Mouse (Mus musculus) ES-E14 (cell line): ENCODE measurements at regions not wholly inside any gene's neighbourhood (a gene's known extent, or its start where the extent isn't known, plus 50 kb on each side); places are given as distances from the start of the nearest gene placed in this dataset.

Experiments
- DNase-seq: peaks from one replicate; pipeline ENCODE4 v3.0.0-alpha.2; 2013; ENCODE audit warnings: low read depth, low spot score
- H3K27ac ChIP-seq: 2 replicates; pipeline ENCODE4 v1.5.1; 2012; ENCODE audit warnings: low read depth, mild to moderate bottlenecking, low read length, moderate library complexity, mixed read lengths; ENCODE audit not compliant: poor library complexity, insufficient read depth, severe bottlenecking
- H3K36me3 ChIP-seq: 2 replicates; pipeline ENCODE4 v1.6.1; 2012; ENCODE audit warnings: mild to moderate bottlenecking, low read length, moderate library complexity, mixed read lengths; ENCODE audit not compliant: control insufficient read depth, poor library complexity, insufficient read depth, severe bottlenecking
- H3K4me1 ChIP-seq, 2 experiments: fragments of 150-350 bp in 1 of 2; sonication (generic) in 1 of 2; 2 replicates each; pipeline ENCODE4 v1.6.1; 2012; ENCODE audit warnings: low read length in 2 of 2, mild to moderate bottlenecking in 1 of 2, mixed read lengths in 1 of 2; ENCODE audit not compliant: control insufficient read depth in 2 of 2, insufficient read depth in 2 of 2, poor library complexity in 1 of 2
- H3K4me3 ChIP-seq, 2 experiments: fragments of 150-350 bp in 1 of 2; sonication (generic) in 1 of 2; 2 replicates each; pipeline ENCODE4 v1.5.1; 2012; ENCODE audit warnings: low read length in 2 of 2, low read depth in 1 of 2, mild to moderate bottlenecking in 1 of 2, mixed read lengths in 1 of 2; ENCODE audit not compliant: insufficient read depth in 1 of 2, poor library complexity in 1 of 2, severe bottlenecking in 1 of 2
- H3K9ac ChIP-seq: 2 replicates; pipeline ENCODE4 v1.6.1; 2012; ENCODE audit warnings: low read depth, mild to moderate bottlenecking, low read length, mixed read lengths; ENCODE audit not compliant: poor library complexity, insufficient read depth, severe bottlenecking
- H3K9me3 ChIP-seq: fragments of 150-350 bp; sonication (generic); 2 replicates; pipeline ENCODE4 v1.6.1; 2012; ENCODE audit warnings: low read depth, mild to moderate bottlenecking, low read length; ENCODE audit not compliant: control insufficient read depth, insufficient read depth
- CHD2 ChIP-seq: IDR thresholded peaks from 2 replicates; pipeline ENCODE4 v1.6.1; 2014; ENCODE audit warnings: mild to moderate bottlenecking, low read depth, low read length, inconsistent platforms
- HCFC1 ChIP-seq: IDR thresholded peaks from 2 replicates; pipeline ENCODE4 v1.6.1; 2012; ENCODE audit warnings: low read length, inconsistent platforms, borderline replicate concordance; ENCODE audit not compliant: insufficient read depth
- MAFK ChIP-seq: IDR thresholded peaks from 2 replicates; pipeline ENCODE4 v1.6.1; 2014; ENCODE audit warnings: mild to moderate bottlenecking, low read depth, low read length, inconsistent platforms; ENCODE audit not compliant: insufficient read depth
- ZC3H11A ChIP-seq: IDR thresholded peaks from 2 replicates; pipeline ENCODE4 v1.6.1; 2012; ENCODE audit warnings: low read depth, mild to moderate bottlenecking, inconsistent platforms, low read length, borderline replicate concordance
- ZNF384 ChIP-seq: IDR thresholded peaks from 2 replicates; pipeline ENCODE4 v1.6.1; 2012; ENCODE audit warnings: low read depth, low read length, inconsistent platforms
- in situ Hi-C, 2 experiments: fragments of 600-800 bp; cut with MboI; formaldehyde crosslinking; loops; one replicate each; pipeline ENCODE4 v1.15.1; 2025; ENCODE audit warnings: low sequenced_read_pairs in 2 of 2, inconsistent platforms in 1 of 2; ENCODE audit not compliant: unreplicated experiment in 2 of 2

GRCm38 (mm10) chr3:35104884-35105283 lies 454.7 kb downstream of the Sox2 start:
- Histone ChIP-seq H3K9me3 (no peaks in the 10 kb centered on the region), H3K4me3 (no peak overlapping the region), H3K9ac (no peak overlapping the region), H3K4me1 (peaks cover 0 to 4% of the 10 kb centered on the region in 2 experiments; a peak in 2 of 4 replicates), H3K27ac (no peak overlapping the region), H3K36me3 (no peaks in the 10 kb centered on the region)
- in situ Hi-C loops: loop anchor here in 1 of 2 experiments (25.0 kb wide), 1 partner anchor 318 kb away; no protein-coding TSS in a partner anchor
- TF ChIP-seq HCFC1 (no peak), MAFK (no peak), ZNF384 (no peak), ZC3H11A (no peak), CHD2 (no peak)
- DNase-seq: no peak

DNA sequence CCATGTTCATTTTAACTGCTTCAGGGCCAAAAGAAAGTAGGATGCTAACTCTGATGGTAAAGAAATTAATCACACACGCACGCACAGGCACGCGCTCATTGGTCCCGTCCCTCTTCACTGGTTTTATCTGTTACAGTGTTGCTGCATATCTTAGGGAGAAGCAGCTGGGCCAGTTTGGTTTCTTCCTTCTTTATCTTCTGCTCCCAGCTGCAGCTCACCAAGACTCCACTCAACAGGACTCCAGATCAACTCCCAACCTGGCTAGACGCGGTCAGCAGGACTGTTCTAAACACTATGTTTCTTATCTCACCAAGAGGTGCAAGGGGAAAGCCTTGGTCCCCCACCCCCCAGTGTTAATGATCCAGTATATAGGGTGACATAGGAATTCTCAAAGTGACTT lies 455.9 kb downstream of the Sox2 start:
- no peak for TF ChIP-seq MAFK
- peaks cover 0 to 4% of the 10 kb centered on the region in 2 experiments; a peak in 2 of 4 replicates for H3K4me1 ChIP-seq
- no peak overlapping the region for H3K4me3 ChIP-seq
- no peaks in the 10 kb centered on the region for H3K9me3 ChIP-seq
- in situ Hi-C loops: loop anchor here in 1 of 2 experiments (25.0 kb wide), 1 partner anchor 319 kb away; no protein-coding TSS in a partner anchor
- DNase-seq: no peak
- no peaks in the 10 kb centered on the region for H3K36me3 ChIP-seq
- H3K9ac ChIP-seq: no peak overlapping the region
- no peak overlapping the region for H3K27ac ChIP-seq

- no peaks in the 10 kb centered on the region for H3K9me3 ChIP-seq
- H3K36me3 ChIP-seq: no peaks in the 10 kb centered on the region
- H3K4me1 ChIP-seq: peaks cover 0 to 5% of the 10 kb centered on the region in 2 experiments; a peak in 1 of 4 replicates
- H3K27ac ChIP-seq: no peak overlapping the region; the same call in 1 of the 2 replicates
- TF ChIP-seq HCFC1 (no peak), ZNF384 (no peak), CHD2 (no peak), MAFK (no peak), ZC3H11A (no peak)
- DNase-seq: no peak
- in situ Hi-C loops: no loop called here
- H3K9ac ChIP-seq: no peak overlapping the region
- H3K4me3 ChIP-seq: no peak overlapping the region
These were observed 483.3 kb downstream of the Sox2 start for GRCm38 (mm10) chr3:35133477-35133876.

DNA sequence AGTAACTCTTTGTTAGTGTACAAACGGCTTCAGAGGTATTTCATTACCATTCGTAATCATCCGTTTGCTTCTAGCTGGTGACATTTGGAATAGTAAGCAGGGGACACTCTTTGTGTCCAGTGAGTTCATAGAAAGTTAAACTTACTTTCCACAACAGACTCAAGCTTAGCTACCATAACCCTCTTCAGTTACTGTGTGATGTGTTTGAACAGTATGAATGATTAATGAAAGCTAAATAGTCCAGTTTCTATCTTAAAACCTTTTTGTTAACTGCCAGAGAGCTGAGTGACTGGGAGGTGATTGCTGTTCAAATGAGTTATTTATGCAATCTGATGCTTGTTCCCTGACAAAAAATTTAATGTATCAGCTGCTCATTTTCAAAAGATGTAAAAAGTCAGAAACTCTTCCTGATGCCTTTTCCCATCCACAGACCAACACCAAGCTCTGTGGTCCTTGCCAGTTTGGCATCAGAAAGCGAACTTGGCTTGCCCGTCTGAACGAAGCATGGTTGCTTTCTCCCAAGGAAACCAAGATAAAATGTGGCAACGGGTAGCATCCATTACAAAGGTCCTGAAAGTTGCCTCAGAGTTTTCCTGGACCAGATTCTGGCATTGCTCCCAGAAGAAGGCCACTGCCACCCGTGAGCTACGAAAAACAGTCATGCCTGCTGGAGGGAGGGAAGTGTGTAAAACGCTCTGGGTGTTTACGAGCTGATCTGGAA lies 491.5 kb downstream of the Sox2 start:
- in situ Hi-C loops: no loop called here
- Histone ChIP-seq H3K36me3 (no peaks in the 10 kb centered on the region), H3K27ac (no peak overlapping the region), H3K9me3 (no peaks in the 10 kb centered on the region), H3K4me3 (no peak overlapping the region), H3K9ac (no peak overlapping the region), H3K4me1 (no peaks in the 10 kb centered on the region)
- DNase-seq: no peak
- no peak for TF ChIP-seq MAFK
- no peak for TF ChIP-seq HCFC1
- no peak for TF ChIP-seq ZC3H11A
- TF ChIP-seq ZNF384: no peak
- TF ChIP-seq CHD2: no peak

DNA sequence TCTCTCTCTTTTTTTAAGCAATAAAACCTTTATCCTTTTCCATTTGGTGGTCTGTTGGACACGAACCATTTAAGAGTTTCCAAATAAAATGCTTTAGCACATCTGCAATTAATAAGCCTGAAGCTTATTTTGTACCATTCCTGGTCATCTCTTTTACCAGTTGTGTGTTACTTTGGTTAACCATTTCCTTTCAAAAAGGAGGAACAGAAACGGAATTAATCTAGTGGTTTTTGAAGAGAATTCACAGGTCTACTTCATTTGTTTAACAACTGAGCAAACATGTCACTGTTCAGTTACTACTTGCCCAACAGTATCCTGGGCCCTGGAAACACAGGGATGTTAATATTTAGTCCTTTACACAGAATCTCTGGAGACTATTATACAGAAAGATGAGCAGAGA lies 492.5 kb downstream of the Sox2 start:
- Histone ChIP-seq H3K4me3 (no peak overlapping the region), H3K27ac (no peak overlapping the region), H3K9me3 (no peaks in the 10 kb centered on the region), H3K4me1 (no peaks in the 10 kb centered on the region), H3K9ac (no peak overlapping the region), H3K36me3 (no peaks in the 10 kb centered on the region)
- DNase-seq: no peak
- TF ChIP-seq ZC3H11A: no peak
- no peak for TF ChIP-seq CHD2
- no peak for TF ChIP-seq MAFK
- TF ChIP-seq ZNF384: no peak
- in situ Hi-C loops: no loop called here
